Mouse (Mus musculus) liver, postnatal 0 days (tissue): ENCODE results near the gene Comp. TPM values are rescaled to one million over a fixed set of nuclear protein-coding genes. Genes with fewer than 3 reads are reported as not detected.

Source experiments
- ATAC-seq: fragments of 200-750 bp; cut with Nextera tagmentation; 2 replicates; pipeline ENCODE4 v1.8.0; 2017; ENCODE audit warnings: mild to moderate bottlenecking, moderate library complexity
- DNase-seq: peaks from one replicate; pipeline ENCODE4 v3.0.0-alpha.2; 2016
- H3K27ac ChIP-seq: fragments of 300-500 bp; sonication (generic); 2 replicates; pipeline ENCODE4 v1.5.1; 2014; ENCODE audit warnings: antibody characterized with exemption, moderate library complexity, mild to moderate bottlenecking, low read depth
- H3K27me3 ChIP-seq: fragments of 300-500 bp; sonication (generic); 2 replicates; pipeline ENCODE4 v1.6.1; 2014; ENCODE audit warnings: low read length, control low read depth, mixed read lengths; ENCODE audit not compliant: insufficient read depth
- H3K36me3 ChIP-seq: fragments of 300-500 bp; sonication (generic); replicated peaks from 2 replicates; pipeline ENCODE4 v1.6.1; 2014; ENCODE audit warnings: mild to moderate bottlenecking, control low read depth, low read length, moderate library complexity, mixed read lengths; ENCODE audit not compliant: insufficient read depth
- H3K4me1 ChIP-seq: fragments of 300-500 bp; sonication (generic); 2 replicates; pipeline ENCODE4 v1.6.1; 2014; ENCODE audit warnings: antibody characterized with exemption, mild to moderate bottlenecking, control low read depth; ENCODE audit not compliant: insufficient read depth
- H3K4me2 ChIP-seq: fragments of 300-500 bp; sonication (generic); 2 replicates; pipeline ENCODE4 v1.6.1; 2014; ENCODE audit warnings: low read depth, mild to moderate bottlenecking, low read length, moderate library complexity, mixed read lengths
- H3K4me3 ChIP-seq: fragments of 300-500 bp; sonication (generic); 2 replicates; pipeline ENCODE4 v1.5.1; 2014; ENCODE audit warnings: low read depth, low read length
- H3K9ac ChIP-seq: fragments of 300-500 bp; sonication (generic); replicated peaks from 2 replicates; pipeline ENCODE4 v1.6.1; 2014; ENCODE audit warnings: mild to moderate bottlenecking, moderate library complexity
- H3K9me3 ChIP-seq: fragments of 300-500 bp; sonication (generic); 2 replicates; pipeline ENCODE4 v1.6.1; 2016; ENCODE audit warnings: mild to moderate bottlenecking, control low read depth, low read length, mixed read lengths
- CTCF ChIP-seq: sonication (generic); IDR thresholded peaks from 2 replicates; pipeline ENCODE4 v1.5.1; 2016; ENCODE audit warnings: antibody characterized with exemption, low read depth
- EP300 ChIP-seq: IDR thresholded peaks from 2 replicates; pipeline ENCODE4 v1.6.1; 2016; ENCODE audit warnings: antibody characterized with exemption, low read depth, mild to moderate bottlenecking
- WGBS: fragments of 180-500 bp; shearing (Covaris S2); extraction: QIAGEN DNeasy Blood & Tissue Kit; methylation state at CpG from one replicate; pipeline ENCODE4 v1.1.7; 2014; ENCODE audit not compliant: insufficient replicate concordance; 5-methylcytosine and 5-hydroxymethylcytosine counted together
- polyA plus RNA-seq: library from polyadenylated mRNA; unstranded; fragments of >200 nt; fragmentation: Nextera tagmentation; extraction: Ambion mirVana; gene quantifications from 2 replicates; pipeline ENCODE4 v1.2.1, GENCODE M21; 2015

The Comp gene
- polyA plus RNA-seq = 3.0 and 4.0 TPM in 2 replicates

DNA sequence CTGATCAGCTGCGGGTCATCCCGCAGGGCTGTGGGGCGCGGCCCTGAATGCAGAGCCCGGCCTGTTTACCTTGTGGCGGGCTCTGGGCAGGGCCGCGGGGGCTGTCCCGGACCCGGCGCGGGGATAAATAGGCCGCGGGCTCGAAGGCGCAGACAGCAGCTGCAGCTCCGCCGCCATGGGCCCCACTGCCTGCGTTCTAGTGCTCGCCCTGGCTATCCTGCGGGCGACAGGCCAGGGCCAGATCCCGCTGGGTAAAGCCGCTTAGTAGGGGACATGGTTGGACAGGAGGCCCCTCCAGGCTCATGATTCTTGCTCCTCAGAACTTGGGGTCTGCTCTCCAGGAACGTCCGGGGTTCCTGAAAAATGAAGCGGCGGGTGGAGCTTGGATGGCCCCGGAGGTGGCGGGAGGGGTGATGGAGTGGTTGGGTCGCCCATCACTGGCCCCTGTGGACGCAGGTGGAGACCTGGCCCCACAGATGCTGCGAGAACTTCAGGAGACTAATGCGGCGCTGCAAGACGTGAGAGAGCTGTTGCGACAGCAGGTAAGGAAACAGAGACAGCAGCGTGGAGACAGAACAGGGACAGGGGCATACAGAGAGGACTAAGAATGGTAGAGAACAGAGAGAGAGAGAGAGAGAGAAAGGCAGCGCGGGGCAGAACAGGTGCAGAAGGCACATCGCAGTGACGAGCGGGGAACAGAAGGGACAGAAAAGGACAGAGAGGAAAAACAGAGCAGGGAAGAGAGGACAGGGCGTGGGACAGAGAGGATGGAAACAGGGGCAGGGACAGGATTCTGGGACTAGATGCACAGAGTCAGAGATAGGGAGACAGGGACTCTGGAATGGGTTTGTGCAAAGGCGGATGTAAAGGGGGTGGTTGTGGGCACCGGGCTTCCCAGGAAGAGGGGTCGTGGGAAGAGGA lies at the start of gene Comp:
Gene Comp (plus strand): TSS at position 162 of the 921 bp plus-strand sequence.
- peak within 1 kb of the TSS; percentile 68 for H3K4me2 ChIP-seq
- H3K36me3 ChIP-seq = no peaks in the 10 kb centered on the region
- no peak within 1 kb of the TSS; the same call in 1 of the 2 replicates for H3K9ac ChIP-seq
- H3K4me3 ChIP-seq = peak within 1 kb of the TSS; percentile 53
- DNase-seq (no peak), ATAC-seq (no peak)
- H3K9me3 ChIP-seq = no peaks in the 10 kb centered on the region
- peaks cover 26% of the 10 kb centered on the region for H3K4me1 ChIP-seq
- H3K27me3 ChIP-seq = peaks cover 70% of the 10 kb centered on the region
- WGBS = 6% methylated on average over 47 of the region's 47 CpGs
- TF ChIP-seq EP300 (no peak), CTCF (no peak)
- no peak within 1 kb of the TSS for H3K27ac ChIP-seq

DNA sequence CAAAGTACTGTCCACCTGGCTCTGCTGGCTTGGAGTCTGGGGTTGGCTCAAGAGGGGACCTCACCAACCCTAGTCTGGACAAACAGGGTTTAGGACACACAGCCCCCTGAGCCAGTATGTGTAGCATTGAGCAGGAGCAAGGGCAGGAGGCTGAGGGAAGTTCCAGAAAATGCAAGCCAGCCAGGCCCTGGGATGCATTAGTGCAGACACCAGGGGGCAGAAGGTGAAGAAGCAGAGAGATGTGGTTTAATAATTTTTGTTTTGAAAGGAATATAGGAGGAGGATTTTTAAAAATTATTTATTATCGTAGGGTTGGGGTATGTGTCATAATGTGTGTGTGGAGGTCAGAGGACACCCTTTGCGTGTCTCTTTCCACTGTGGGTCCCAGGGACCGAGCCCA lies 49.6 kb upstream of the Comp start:
- no peak for DNase-seq
- H3K36me3 ChIP-seq = no peaks in the 10 kb centered on the region
- no peaks in the 10 kb centered on the region for H3K9me3 ChIP-seq
- no peak overlapping the region for H3K4me3 ChIP-seq
- ATAC-seq = no peak
- H3K27me3 ChIP-seq = no peaks in the 10 kb centered on the region
- H3K9ac ChIP-seq = no peak overlapping the region
- TF ChIP-seq EP300 (no peak), CTCF (peak; percentile 44)
- H3K4me2 ChIP-seq = no peak overlapping the region
- WGBS = 80% methylated on average over 3 of the region's 3 CpGs
- H3K27ac ChIP-seq = no peak overlapping the region
- 0 out of 2 replicates have a peak, but pooled peaks cover 4% of the 10 kb centered on the region for H3K4me1 ChIP-seq

DNA sequence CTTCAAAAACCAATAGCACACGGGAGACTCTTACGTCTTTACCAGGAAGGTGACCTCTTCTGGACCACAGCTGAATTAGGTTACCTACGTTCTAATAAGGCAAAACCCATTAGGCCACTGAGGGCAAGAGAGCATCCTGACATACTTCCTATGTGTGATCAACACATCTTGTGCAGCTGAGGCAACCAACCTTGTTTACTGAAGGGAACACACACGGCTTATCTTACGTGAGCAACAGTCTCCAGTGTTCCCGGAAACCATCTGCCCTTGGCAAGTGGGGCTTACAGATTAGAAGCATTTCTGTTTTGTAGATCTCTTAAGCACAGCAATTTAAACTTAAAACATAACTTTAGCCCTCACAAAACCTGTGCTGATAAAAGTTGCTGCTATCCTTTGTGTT lies 45.8 kb upstream of the Comp start:
- H3K4me2 ChIP-seq = no peak overlapping the region
- no peaks in the 10 kb centered on the region for H3K27me3 ChIP-seq
- no peaks in the 10 kb centered on the region for H3K9me3 ChIP-seq
- peaks cover 19% of the 10 kb centered on the region for H3K36me3 ChIP-seq
- peaks cover 15% of the 10 kb centered on the region for H3K4me1 ChIP-seq
- H3K9ac ChIP-seq = no peak overlapping the region
- peak overlapping the region; percentile 78 for H3K27ac ChIP-seq
- no peak for DNase-seq
- 75% methylated on average over 6 of the region's 6 CpGs for WGBS
- no peak overlapping the region for H3K4me3 ChIP-seq
- ATAC-seq = peak; percentile 66
- no peak for TF ChIP-seq CTCF
- TF ChIP-seq EP300 = peak; percentile 96

DNA sequence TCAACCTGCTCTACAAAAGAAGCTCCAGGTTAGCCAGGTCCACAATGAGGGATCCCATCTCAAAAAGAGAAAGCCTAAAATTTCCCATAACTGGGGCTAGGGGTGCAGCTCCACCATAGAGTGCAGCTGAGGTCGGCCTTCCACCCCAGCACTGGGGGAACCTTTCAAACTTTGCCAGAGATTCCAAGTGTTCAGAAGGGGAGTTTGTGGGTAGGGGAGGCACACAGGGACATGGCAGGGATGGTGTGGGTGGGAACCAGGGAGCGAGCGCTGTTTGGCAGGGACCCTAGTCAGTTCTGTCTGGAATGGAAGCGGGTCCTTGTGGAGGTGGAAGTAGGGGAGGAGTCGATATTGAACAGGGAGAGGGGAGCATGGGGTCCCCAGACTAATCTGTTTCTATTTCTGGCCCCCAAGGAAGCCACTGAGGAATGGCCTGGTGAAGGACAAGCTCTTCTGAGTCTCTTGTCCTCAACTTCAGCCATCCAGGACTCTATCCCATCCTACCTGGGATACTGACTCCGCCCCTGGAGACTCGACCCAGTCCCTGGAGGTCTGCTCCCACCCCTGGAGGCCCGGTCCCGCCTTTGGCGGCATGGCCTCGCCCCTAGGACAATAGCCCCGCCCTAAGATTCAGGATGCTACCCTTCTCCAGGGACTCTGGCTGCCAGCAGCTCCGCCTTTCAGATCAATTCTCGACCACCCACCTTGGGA lies 44.1 kb upstream of the Comp start, which contains the start of gene Gdf1:
Gene Gdf1 (plus strand): TSS at position 694 of the 711 bp plus-strand sequence.
- TF ChIP-seq EP300 = no peak
- no peak for TF ChIP-seq CTCF
- Histone ChIP-seq H3K4me2 (peak within 1 kb of the TSS; percentile 9; the same call in 1 of the 2 replicates), H3K4me3 (no peak within 1 kb of the TSS), H3K4me1 (peaks cover 15% of the 10 kb centered on the region), H3K9ac (0 out of 2 replicates have a peak within 1 kb of the TSS, but pooled peaks have one; percentile 2), H3K27ac (peak within 1 kb of the TSS; percentile 78), H3K36me3 (peaks cover 37% of the 10 kb centered on the region), H3K9me3 (no peaks in the 10 kb centered on the region), H3K27me3 (no peaks in the 10 kb centered on the region)
- DNase-seq = no peak
- WGBS = 49% methylated on average over 14 of the region's 14 CpGs
- ATAC-seq = no peak

DNA sequence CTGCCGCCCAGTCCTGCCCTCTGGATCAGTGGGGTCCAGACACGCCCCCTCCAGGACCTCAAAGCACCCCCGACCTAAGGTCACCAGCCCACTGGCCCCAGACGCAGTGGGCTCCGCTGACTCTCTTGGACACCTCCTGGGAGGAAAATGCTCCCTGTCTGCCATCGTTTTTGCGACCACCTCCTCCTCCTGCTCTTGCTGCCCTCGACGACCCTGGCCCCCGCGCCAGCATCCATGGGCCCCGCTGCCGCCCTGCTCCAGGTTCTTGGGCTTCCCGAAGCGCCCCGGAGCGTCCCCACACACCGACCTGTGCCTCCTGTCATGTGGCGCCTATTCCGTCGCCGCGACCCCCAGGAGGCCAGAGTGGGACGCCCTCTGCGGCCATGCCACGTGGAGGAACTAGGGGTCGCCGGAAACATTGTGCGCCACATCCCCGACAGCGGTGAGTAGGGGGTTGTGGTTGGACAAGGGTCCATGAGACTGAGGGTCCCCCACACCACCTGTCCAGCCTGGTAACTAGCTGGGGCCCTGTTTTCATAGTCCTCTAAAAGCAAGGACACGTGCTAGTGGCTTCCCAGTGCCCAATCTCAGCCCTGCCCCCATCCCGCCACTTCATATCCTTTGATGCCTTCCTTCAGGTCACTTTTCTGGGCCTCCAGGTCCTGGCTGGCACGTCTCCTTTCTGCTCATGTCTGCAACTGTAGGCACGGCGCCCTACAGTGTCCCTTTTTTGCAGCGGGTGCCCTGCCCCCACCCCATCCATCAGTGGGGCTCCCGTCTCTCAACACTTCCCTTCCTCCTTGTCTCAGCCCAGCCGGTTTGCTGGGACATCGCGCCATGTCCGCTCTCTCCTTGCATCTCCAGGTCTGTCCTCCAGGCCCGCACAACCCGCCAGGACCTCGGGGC lies 43.3 kb upstream of the Comp start:
- 20% methylated on average over 45 of the region's 45 CpGs for WGBS
- Histone ChIP-seq H3K4me1 (peaks cover 15% of the 10 kb centered on the region), H3K9me3 (no peaks in the 10 kb centered on the region), H3K27ac (no peak overlapping the region), H3K9ac (0 out of 2 replicates have a peak overlapping the region, but pooled peaks have one; percentile 2), H3K4me2 (peak overlapping the region; percentile 9; the same call in 1 of the 2 replicates), H3K4me3 (no peak overlapping the region), H3K36me3 (peaks cover 45% of the 10 kb centered on the region), H3K27me3 (no peaks in the 10 kb centered on the region)
- TF ChIP-seq CTCF (no peak), EP300 (no peak)
- DNase-seq (no peak), ATAC-seq (peak; percentile 11)
